Mouse (Mus musculus) lung, postnatal 14 days (tissue): ENCODE data around the gene Apbb2.

Source experiments
- DNase-seq: peaks from one replicate; pipeline ENCODE4 v3.0.0; 2021

The Apbb2 gene

DNA sequence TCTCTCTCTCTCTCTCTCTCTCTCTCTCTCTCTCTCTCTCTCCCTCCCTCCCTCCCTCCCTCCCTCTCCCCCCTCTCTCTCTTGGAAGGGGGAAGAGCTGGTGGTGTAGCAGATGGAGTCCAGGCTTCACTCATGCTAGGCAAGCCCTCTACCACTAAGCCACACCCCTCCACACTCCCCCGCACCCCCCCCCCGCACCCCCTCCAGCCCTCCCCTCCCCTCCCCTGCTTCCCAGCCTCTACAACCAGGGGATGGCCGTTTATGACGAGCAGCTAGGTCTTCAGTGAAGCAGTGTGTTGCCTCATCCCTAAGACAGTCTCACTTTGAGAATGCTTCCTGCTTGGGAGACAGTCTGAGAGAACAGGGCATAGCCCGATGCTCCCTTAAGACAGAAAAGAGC is 210.6 kb downstream of the Apbb2 start:
- no peak for DNase-seq

- DNase-seq = no peak
Measured at GRCm38 (mm10) chr5:66406431-66406830, 212.2 kb downstream of the Apbb2 start.

GRCm38 (mm10) chr5:66405731-66406399 is 212.7 kb downstream of the Apbb2 start:
- DNase-seq = no peak

GRCm38 (mm10) chr5:66405305-66405704 is 213.3 kb downstream of the Apbb2 start:
- no peak for DNase-seq

- DNase-seq = no peak
Measured at GRCm38 (mm10) chr5:66400563-66400962, 218.0 kb downstream of the Apbb2 start.

GRCm38 (mm10) chr5:66399264-66399620 is 219.3 kb downstream of the Apbb2 start:
- DNase-seq = no peak

- DNase-seq = no peak
Measured at GRCm38 (mm10) chr5:66398530-66399263, 219.9 kb downstream of the Apbb2 start.

GRCm38 (mm10) chr5:66393767-66394446 is 224.7 kb downstream of the Apbb2 start:
- DNase-seq = no peak

DNA sequence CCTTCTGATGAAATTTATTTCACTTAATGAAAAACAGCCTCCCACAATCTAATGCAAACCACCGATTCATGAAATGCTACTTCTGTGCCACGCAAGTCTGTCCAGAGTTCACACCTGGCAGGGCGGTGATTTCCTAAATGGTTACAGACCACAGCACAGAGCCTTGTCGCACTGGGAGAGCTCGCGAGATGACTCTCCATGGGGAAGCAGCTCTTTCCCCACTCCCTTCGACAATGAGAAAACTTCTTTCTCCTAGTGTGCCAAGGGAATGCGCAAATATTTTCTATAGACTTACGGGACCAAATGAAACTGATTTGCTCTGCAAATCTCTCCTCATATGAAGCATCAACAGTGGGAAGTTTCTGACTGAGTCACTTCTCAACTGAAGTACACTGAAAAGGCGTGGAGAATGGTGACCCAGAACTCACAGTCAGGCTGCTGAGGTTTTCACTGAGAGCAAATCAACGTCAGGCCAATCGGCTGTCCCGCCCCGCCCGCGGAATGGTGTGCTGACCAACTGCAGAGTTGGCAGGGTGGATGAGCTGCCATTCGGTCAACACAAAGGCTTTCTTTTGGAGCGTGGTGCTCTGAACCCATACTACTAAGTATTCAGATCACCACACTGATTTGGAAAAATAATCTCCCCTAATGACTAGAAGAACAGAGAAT is 225.6 kb downstream of the Apbb2 start:
- no peak for DNase-seq

DNA sequence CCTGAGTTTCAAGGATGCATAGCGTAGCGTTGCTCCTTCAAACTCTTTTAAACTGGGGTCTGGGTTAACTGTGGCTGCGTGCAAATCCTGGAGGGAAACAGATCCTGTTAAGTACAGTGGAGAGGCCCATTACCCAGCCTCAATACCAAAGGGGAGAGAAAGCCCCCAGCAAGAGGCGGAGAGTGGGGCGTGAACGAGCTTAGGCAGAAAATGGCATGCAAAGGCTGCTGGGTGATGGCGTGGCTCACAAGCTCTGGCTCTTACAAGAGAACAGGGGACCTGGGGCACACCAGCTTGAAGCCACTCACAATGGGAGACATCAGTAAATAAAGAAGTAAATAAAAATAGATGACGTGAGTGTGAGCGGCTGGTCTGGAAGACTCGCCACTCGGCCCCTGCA is 226.8 kb downstream of the Apbb2 start:
- DNase-seq = no peak

DNA sequence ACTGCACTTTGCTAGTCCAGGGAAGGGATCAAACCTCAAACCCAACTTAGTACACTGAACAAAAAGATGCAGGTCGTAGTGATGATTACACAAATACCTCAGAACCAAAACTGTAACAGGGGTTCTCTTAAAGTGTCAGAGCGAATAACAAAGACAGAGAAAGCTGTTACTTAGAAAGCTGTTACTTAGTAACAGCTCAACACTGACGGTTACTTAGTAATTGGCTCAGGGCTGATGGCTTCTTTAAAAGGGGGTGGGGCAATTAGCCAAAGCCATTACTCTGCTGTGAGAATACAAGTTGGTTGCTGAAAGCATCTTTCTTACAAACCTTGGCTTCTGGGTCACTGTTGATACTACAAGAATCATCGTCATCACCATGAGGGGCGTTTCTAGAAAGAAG is 227.3 kb downstream of the Apbb2 start:
- DNase-seq = no peak

DNA sequence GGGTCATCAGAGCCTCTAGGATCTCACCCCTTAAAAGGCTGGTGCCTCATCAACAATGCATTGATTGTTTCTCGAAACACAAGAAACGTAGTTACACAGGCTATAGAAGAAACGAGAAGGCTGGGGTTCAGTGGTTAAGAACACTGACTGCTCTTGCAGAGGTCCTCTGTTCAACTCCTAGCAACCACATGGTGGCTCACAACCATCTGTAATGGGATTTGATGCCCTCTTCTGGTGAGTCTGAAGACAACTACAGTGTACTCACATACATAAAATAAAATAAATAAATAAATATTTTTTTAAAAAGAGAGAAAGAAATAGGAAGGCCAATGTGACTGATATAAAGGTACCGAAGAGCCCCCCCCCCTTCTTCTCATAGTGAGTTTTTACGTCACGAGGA is 228.0 kb downstream of the Apbb2 start:
- no peak for DNase-seq

GRCm38 (mm10) chr5:66387481-66387880 is 231.1 kb downstream of the Apbb2 start:
- no peak for DNase-seq

- peak; percentile 64 for DNase-seq
Measured at GRCm38 (mm10) chr5:66385636-66386035, 232.9 kb downstream of the Apbb2 start.

DNA sequence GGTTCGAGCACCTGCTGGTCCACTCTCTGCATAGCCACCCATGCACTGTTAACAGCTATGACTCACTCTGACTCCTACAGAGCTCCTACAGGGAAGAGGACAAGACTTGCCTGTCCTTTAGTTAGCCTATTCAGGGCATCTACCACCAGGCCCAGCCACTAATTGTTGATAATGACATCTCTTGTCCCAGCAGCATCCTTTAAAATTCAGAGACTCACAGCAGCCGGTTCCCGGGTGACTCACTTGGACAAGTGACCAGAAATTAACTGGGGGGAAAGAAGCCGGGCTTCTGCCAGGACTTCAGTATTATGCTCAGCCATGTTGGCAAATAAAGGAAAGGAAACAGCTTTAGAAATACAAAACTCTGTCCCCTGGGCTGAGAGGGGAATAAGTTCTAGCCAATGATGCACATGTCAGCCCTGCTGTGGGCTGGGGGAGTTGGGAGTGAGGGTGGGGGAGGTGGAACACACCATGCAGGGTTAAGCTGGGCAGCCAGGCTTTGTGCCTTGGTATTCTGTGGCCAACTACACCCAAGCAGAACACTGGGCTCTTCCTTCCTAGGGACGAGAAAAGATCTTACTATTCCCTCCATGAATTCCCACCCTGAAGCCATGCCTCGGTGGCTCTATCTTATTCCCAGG is 233.7 kb downstream of the Apbb2 start:
- no peak for DNase-seq

GRCm38 (mm10) chr5:66384114-66384513 is 234.5 kb downstream of the Apbb2 start:
- no peak for DNase-seq

DNA sequence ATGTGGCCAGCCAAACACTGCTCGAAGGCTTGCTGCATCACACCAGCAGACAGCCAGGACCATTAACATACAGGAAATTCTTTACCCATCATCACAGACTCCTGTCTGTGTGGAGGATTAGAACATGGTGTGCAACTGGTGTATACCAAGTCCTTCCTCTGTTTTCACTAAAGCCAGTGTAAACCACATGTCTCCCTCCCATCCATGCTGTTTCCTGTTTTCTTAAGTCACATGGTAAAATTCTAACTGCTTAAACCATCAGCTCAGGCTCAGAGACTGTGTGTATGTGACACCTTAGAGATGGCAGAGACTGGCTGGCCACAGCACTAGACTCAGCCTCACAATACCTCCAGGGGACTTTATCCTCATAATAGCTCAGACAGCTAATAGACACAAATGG is 236.5 kb downstream of the Apbb2 start:
- no peak for DNase-seq

DNA sequence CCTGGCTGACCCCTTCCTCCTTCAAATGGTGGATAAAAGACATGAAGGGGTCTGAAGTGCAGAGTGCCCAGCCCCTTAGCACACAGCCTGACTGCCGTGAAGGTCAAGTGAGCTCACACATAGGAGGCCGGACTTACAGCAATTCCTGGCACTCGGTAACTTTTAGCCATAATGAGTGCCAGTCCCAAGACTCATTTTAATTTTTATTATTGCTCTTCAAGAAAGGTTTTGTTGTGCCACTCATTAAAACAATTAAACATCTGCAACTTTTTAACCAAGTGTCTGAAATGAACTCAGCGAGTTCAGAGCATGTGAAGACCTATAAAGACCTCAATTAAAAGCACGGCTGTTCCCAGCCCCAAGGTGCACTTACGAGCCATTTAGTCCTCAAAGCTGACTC is 239.6 kb downstream of the Apbb2 start:
- no peak for DNase-seq

DNA sequence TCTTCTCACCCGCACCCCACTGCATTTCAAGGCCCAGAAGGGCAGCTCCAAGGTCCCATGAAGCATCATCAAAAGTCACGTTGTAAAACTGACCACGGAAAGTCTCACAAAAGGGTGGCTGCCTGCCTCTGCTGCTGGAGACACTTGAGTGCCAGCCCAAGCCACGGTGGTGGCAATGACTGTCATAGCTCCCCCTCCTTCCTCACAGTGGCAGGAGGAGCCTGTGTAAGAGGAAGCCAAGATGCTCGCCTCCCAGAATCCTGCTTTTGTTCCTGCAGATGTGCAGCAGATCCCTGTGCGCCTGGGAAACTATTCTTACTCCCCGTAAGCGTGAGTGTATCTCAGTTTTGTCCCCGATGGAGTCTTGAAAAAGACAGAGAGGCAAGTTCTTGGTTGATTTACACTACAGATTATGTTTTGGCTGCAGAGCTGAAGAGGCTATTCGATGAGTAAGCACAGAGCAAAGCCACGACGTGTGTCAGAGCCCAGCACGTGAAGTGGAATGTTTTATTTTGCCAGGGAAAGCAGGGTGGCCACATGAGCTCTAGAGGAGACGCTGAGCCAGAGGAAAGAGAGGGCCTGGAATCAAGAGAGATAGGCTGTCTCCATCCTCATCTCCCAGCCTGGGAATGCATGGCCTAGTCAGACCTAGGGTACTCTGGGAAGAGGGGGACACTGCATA is 241.9 kb downstream of the Apbb2 start:
- no peak for DNase-seq

GRCm38 (mm10) chr5:66374413-66374812 is 244.2 kb downstream of the Apbb2 start:
- no peak for DNase-seq

DNA sequence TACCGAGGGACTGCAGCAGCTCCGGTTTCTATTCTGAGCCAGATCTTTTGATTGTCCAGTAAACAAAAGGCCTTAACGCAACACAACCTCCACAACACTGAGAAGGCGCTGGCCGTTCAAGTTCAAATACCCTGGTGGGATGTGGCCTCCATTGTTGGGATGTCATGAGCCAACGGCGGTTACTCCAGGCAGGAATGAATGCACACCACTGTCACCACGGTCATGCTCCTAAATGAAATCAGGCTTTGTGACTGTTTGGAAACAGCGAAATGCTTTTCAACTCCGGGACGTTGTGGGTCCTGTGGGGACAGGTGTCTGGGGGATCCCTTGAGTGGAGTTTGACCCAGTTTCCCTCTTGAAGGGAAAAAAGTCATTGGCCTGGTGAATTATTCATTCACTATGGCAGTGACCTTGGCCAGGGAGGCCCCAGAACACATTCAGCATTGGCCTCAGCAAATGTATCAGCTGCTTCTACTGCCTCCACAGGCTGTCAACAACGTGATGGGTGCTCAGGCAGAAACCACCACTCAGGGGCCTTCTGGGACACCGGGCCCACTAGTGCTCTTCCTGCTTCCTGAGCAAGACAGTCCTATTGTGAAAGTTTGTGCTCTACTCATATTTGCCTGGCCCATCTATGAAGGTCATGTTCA is 244.9 kb downstream of the Apbb2 start:
- no peak for DNase-seq

DNA sequence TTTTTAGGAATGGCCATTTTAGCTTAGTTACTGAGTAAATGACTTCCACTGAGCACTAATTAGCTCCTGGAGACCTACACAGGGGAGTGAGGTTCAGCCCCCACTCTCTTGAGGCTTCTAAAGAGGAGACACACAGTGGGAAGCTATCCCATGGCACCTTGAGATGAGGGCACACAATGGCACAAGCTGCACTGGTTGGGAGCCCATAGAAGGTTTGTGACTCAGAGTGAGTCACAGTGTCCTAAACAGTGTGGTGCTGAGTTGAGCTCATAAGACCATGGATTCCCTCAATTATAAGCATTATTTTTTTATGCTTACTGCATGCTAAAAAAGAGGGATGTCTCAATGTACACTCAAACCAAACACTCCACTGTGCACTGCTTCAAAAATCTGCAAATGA is 247.5 kb downstream of the Apbb2 start:
- no peak for DNase-seq
